Mouse (Mus musculus): ENCODE measurements around the gene Cdc42se1. TPM values are rescaled to one million over a fixed set of nuclear protein-coding genes. Genes with fewer than 3 reads are reported as not detected.

The Cdc42se1 gene
- 43.2 and 51.4 TPM in 2 replicates for total RNA-seq (2012; rRNA removed)

DNA sequence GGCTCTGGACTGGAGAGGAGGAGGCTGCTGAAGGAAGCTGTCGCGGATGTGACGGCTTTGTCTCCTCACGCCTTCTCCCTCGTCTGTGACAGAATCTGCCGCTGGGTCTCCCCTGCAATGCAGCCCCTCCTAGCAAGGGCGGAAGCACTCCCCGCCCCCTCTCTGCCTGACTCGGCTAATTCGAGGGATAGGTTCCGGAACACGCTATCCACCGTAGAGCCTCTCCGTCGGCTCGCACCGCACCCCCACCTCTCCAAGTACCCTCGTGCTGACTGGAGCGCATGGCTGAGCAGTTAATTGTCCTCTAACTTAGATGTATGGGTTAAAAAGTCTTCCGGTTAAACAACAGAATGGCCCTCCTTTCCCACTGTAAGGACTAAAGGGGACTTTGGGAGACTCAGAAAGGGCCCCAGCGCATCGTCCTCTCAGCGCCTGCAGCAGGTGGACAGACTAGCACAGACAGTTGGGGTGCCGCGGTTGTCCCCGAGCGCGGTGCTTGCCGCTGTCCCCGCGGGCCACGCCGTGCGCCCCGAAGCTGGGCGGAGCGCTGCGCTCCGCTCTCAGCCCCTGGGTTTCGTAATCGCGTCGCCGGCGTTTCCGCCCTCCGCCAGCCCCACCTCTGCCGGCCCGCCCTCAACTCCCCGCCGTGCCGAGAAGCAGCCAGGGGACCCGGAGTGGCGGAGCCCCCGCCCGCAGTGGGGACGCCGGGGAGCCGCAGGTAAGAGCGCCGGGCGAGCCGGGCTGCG is at the start of gene Cdc42se1:
Gene Cdc42se1, plus strand, starts transcription at position 585 of the 746 bp plus-strand sequence.
- no peaks in the 10 kb centered on the region for H3K9me3 ChIP-seq (ENCODE audit: control insufficient read depth, insufficient read depth, low read depth, low read length)
- TF ChIP-seq ZC3H11A (IDR thresholded peaks at IDR 0.05; ENCODE audit: borderline replicate concordance, low read depth, low read length) (no peak), ZNF384 (IDR thresholded peaks at IDR 0.05; ENCODE audit: low read depth, low read length) (no peak), MAFK (IDR thresholded peaks at IDR 0.05; ENCODE audit: insufficient read depth, low read depth, low read length) (peak; percentile 86), HCFC1 (IDR thresholded peaks at IDR 0.05; ENCODE audit: borderline replicate concordance, insufficient read depth, low read length) (0 out of 2 replicates have a peak, but pooled peaks have one; percentile 41), CHD2 (IDR thresholded peaks at IDR 0.05; ENCODE audit: low read depth, low read length) (0 out of 2 replicates have a peak, but pooled peaks have one; percentile 12)
- H3K4me1 ChIP-seq (ENCODE audit: control insufficient read depth in 2 of 2, insufficient read depth in 2 of 2, low read length in 2 of 2, poor library complexity in 1 of 2) = peaks cover 26 to 27% of the 10 kb centered on the region in 2 experiments
- H3K27ac ChIP-seq (ENCODE audit: insufficient read depth, low read depth, low read length, poor library complexity, severe bottlenecking) = peak within 1 kb of the TSS; percentile 97
- peak within 1 kb of the TSS; percentile 85 for H3K9ac ChIP-seq (ENCODE audit: insufficient read depth, low read depth, low read length, poor library complexity, severe bottlenecking)
- H3K36me3 ChIP-seq (ENCODE audit: control insufficient read depth, insufficient read depth, low read length, poor library complexity, severe bottlenecking) = peaks cover 14% of the 10 kb centered on the region
- DNase-seq (ENCODE audit: low read depth, low spot score) = no peak
- peak within 1 kb of the TSS; percentile 85 to 96 for H3K4me3 ChIP-seq (ENCODE audit: insufficient read depth in 1 of 2, low read depth in 1 of 2, low read length in 2 of 2, poor library complexity in 1 of 2, severe bottlenecking in 1 of 2)
- in situ Hi-C loops (cut with MboI; ENCODE audit: low sequenced_read_pairs in 2 of 2, unreplicated experiment in 2 of 2) = no loop called here

DNA sequence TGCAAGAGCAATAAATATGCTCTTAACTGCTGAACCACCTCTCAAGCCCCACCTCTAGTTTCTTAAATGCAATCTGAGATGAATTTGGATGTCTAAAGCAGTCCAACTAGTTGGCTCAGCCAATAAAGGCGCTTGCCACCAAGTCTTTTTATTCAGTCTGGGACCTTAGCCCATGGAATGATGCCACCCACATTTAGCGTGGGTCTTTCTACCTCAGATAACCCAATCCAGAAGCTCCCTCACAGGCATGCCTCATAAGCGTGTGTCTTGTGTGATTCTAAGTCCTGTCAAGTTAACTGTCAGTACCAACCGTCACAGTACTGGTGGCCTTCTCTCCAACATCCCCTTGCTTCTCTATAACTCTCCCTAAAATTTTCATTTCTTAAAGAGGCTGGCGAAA is 49.6 kb upstream of the Cdc42se1 start:
- Histone ChIP-seq H3K4me1 (ENCODE audit: control insufficient read depth in 2 of 2, insufficient read depth in 2 of 2, low read length in 2 of 2, poor library complexity in 1 of 2) (peaks cover 2 to 4% of the 10 kb centered on the region in 2 experiments; a peak in 3 of 4 replicates), H3K27ac (ENCODE audit: insufficient read depth, low read depth, low read length, poor library complexity, severe bottlenecking) (no peak overlapping the region), H3K9ac (ENCODE audit: insufficient read depth, low read depth, low read length, poor library complexity, severe bottlenecking) (no peak overlapping the region), H3K4me3 (ENCODE audit: insufficient read depth in 1 of 2, low read depth in 1 of 2, low read length in 2 of 2, poor library complexity in 1 of 2, severe bottlenecking in 1 of 2) (no peak overlapping the region), H3K36me3 (ENCODE audit: control insufficient read depth, insufficient read depth, low read length, poor library complexity, severe bottlenecking) (no peaks in the 10 kb centered on the region; the same call in 1 of the 2 replicates), H3K9me3 (ENCODE audit: control insufficient read depth, insufficient read depth, low read depth, low read length) (no peaks in the 10 kb centered on the region)
- DNase-seq (ENCODE audit: low read depth, low spot score) = no peak
- in situ Hi-C loops (cut with MboI; ENCODE audit: low sequenced_read_pairs in 2 of 2, unreplicated experiment in 2 of 2) = no loop called here
- no peak for TF ChIP-seq ZNF384 (IDR thresholded peaks at IDR 0.05; ENCODE audit: low read depth, low read length)
- TF ChIP-seq ZC3H11A (IDR thresholded peaks at IDR 0.05; ENCODE audit: borderline replicate concordance, low read depth, low read length) = no peak
- no peak for TF ChIP-seq HCFC1 (IDR thresholded peaks at IDR 0.05; ENCODE audit: borderline replicate concordance, insufficient read depth, low read length)
- no peak for TF ChIP-seq CHD2 (IDR thresholded peaks at IDR 0.05; ENCODE audit: low read depth, low read length)
- no peak for TF ChIP-seq MAFK (IDR thresholded peaks at IDR 0.05; ENCODE audit: insufficient read depth, low read depth, low read length)

DNA sequence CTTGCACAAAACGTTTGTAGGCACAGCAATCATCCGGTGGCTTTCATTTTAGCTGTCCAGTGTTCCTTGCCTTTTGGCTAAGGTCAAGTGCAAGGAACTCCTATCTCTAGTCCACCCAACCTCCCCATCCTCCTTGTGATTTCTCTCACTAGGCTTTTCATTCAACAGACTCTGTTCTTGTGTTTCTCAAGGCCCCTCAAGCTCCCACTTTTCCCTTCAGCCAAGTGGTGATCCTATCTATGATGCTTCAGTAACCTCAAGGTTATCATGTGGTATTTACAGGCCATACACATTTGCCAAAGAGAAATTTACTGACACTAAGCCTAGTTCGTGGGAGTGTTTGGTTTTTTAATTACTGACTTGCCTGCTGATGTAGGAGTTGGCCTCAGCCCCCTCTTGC is 48.6 kb upstream of the Cdc42se1 start:
- in situ Hi-C loops (cut with MboI; ENCODE audit: low sequenced_read_pairs in 2 of 2, unreplicated experiment in 2 of 2) = no loop called here
- no peak for TF ChIP-seq ZNF384 (IDR thresholded peaks at IDR 0.05; ENCODE audit: low read depth, low read length)
- no peak for TF ChIP-seq ZC3H11A (IDR thresholded peaks at IDR 0.05; ENCODE audit: borderline replicate concordance, low read depth, low read length)
- TF ChIP-seq HCFC1 (IDR thresholded peaks at IDR 0.05; ENCODE audit: borderline replicate concordance, insufficient read depth, low read length) = no peak
- no peak for TF ChIP-seq MAFK (IDR thresholded peaks at IDR 0.05; ENCODE audit: insufficient read depth, low read depth, low read length)
- no peak for TF ChIP-seq CHD2 (IDR thresholded peaks at IDR 0.05; ENCODE audit: low read depth, low read length)

DNA sequence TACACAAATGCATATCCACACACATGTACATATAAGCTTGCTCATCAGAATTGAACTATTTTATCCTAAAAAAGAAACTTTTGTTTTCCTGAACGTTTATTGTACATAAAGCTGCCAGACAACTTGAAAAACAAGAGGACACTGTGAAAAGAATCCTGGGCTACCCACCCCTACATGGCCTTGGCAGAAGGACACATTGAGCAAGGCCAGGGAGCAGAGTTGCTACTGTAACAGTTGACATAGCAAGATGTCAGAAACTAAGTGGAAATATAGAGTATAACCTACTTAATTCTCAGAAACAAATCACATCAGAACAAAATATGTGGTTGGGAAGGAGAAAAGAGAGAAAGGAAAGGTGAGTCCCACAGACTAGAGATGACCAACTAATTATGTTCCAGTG is 46.7 kb upstream of the Cdc42se1 start:
- Histone ChIP-seq H3K4me3 (ENCODE audit: insufficient read depth in 1 of 2, low read depth in 1 of 2, low read length in 2 of 2, poor library complexity in 1 of 2, severe bottlenecking in 1 of 2) (no peak overlapping the region), H3K36me3 (ENCODE audit: control insufficient read depth, insufficient read depth, low read length, poor library complexity, severe bottlenecking) (peaks cover 10% of the 10 kb centered on the region; the same call in 1 of the 2 replicates), H3K9ac (ENCODE audit: insufficient read depth, low read depth, low read length, poor library complexity, severe bottlenecking) (no peak overlapping the region), H3K4me1 (ENCODE audit: control insufficient read depth in 2 of 2, insufficient read depth in 2 of 2, low read length in 2 of 2, poor library complexity in 1 of 2) (peaks cover 2 to 4% of the 10 kb centered on the region in 2 experiments; a peak in 3 of 4 replicates), H3K9me3 (ENCODE audit: control insufficient read depth, insufficient read depth, low read depth, low read length) (no peaks in the 10 kb centered on the region), H3K27ac (ENCODE audit: insufficient read depth, low read depth, low read length, poor library complexity, severe bottlenecking) (no peak overlapping the region)
- DNase-seq (ENCODE audit: low read depth, low spot score) = no peak
- TF ChIP-seq HCFC1 (IDR thresholded peaks at IDR 0.05; ENCODE audit: borderline replicate concordance, insufficient read depth, low read length) (no peak), ZC3H11A (IDR thresholded peaks at IDR 0.05; ENCODE audit: borderline replicate concordance, low read depth, low read length) (no peak), CHD2 (IDR thresholded peaks at IDR 0.05; ENCODE audit: low read depth, low read length) (no peak), ZNF384 (IDR thresholded peaks at IDR 0.05; ENCODE audit: low read depth, low read length) (no peak), MAFK (IDR thresholded peaks at IDR 0.05; ENCODE audit: insufficient read depth, low read depth, low read length) (no peak)
- in situ Hi-C loops (cut with MboI; ENCODE audit: low sequenced_read_pairs in 2 of 2, unreplicated experiment in 2 of 2) = no loop called here

More for the DNA sequence above, 48.6 kb upstream of the Cdc42se1 start:
- H3K4me1 ChIP-seq (ENCODE audit: control insufficient read depth in 2 of 2, insufficient read depth in 2 of 2, low read length in 2 of 2, poor library complexity in 1 of 2) = peaks cover 2 to 4% of the 10 kb centered on the region in 2 experiments; a peak in 3 of 4 replicates
- H3K9ac ChIP-seq (ENCODE audit: insufficient read depth, low read depth, low read length, poor library complexity, severe bottlenecking) = no peak overlapping the region
- DNase-seq (ENCODE audit: low read depth, low spot score) = no peak
- H3K36me3 ChIP-seq (ENCODE audit: control insufficient read depth, insufficient read depth, low read length, poor library complexity, severe bottlenecking) = peaks cover 3% of the 10 kb centered on the region; the same call in 1 of the 2 replicates
- no peak overlapping the region for H3K27ac ChIP-seq (ENCODE audit: insufficient read depth, low read depth, low read length, poor library complexity, severe bottlenecking)
- H3K9me3 ChIP-seq (ENCODE audit: control insufficient read depth, insufficient read depth, low read depth, low read length) = no peaks in the 10 kb centered on the region
- H3K4me3 ChIP-seq (ENCODE audit: insufficient read depth in 1 of 2, low read depth in 1 of 2, low read length in 2 of 2, poor library complexity in 1 of 2, severe bottlenecking in 1 of 2) = no peak overlapping the region

Data from ES-E14 (cell line).